Mouse (Mus musculus): ENCODE data around the gene Tia1. TPM values are rescaled to one million over a fixed set of nuclear protein-coding genes. Genes with fewer than 3 reads are reported as not detected.

Tia1 gene
- total RNA-seq, 2 experiments from 2014 or later = 107 to 116 TPM

- no peak for DNase-seq (ENCODE audit: low spot score in 2 of 2)
- intact Hi-C loops (cut with DNase I) = no loop called here
These were observed 70.7 kb downstream of the Tia1 start for GRCm38 (mm10) chr6:86474646-86475181.

- DNase-seq (ENCODE audit: low spot score in 2 of 2) = no peak
- intact Hi-C loops (cut with DNase I) = no loop called here
These were observed 71.6 kb downstream of the Tia1 start for GRCm38 (mm10) chr6:86475462-86476167.

- DNase-seq (ENCODE audit: low spot score in 2 of 2) = peak in 1 of 2 experiments; percentile 27
- intact Hi-C loops (cut with DNase I) = no loop called here
These were observed 72.9 kb downstream of the Tia1 start for GRCm38 (mm10) chr6:86476931-86477330.

- intact Hi-C loops (cut with DNase I) = no loop called here
- DNase-seq (ENCODE audit: low spot score in 2 of 2) = no peak
These were observed 75.3 kb downstream of the Tia1 start for GRCm38 (mm10) chr6:86479311-86479710.

GRCm38 (mm10) chr6:86479816-86480188 lies 75.8 kb downstream of the Tia1 start:
- intact Hi-C loops (cut with DNase I) = no loop called here
- DNase-seq (ENCODE audit: low spot score in 2 of 2) = no peak

GRCm38 (mm10) chr6:86480189-86480831 lies 76.3 kb downstream of the Tia1 start:
- intact Hi-C loops (cut with DNase I) = no loop called here
- peak in 1 of 2 experiments; percentile 34 for DNase-seq (ENCODE audit: low spot score in 2 of 2)

GRCm38 (mm10) chr6:86481871-86482270 lies 77.9 kb downstream of the Tia1 start:
- no peak for DNase-seq (ENCODE audit: low spot score in 2 of 2)
- intact Hi-C loops (cut with DNase I) = no loop called here

Other genes with a start within 250 kb of the Tia1 start
- 10 to 100 TPM; 13.8 to 22.5 TPM for gene Tgfa, start 209.0 kb upstream of the Tia1 start, total RNA-seq (2021)
- 10 to 100 TPM; 23.9 to 24.1 TPM for gene Fam136a, start 38.6 kb upstream of the Tia1 start, total RNA-seq (2021)
- 10 to 100 TPM; 58.9 to 62.2 TPM for gene Snrpg, start 32.9 kb upstream of the Tia1 start, total RNA-seq (2021)
- gene Pcyox1, start 7.1 kb upstream of the Tia1 start, total RNA-seq (2021) = 100 to 1,000 TPM in 1 of 2 experiments, 10 to 100 TPM in 1; 95.3 to 104 TPM
- gene Gm44790, start 22.4 kb downstream of the Tia1 start, total RNA-seq (2021) = not detected
- 10 to 100 TPM; 19.2 to 19.5 TPM for gene C87436, start 34.2 kb downstream of the Tia1 start, total RNA-seq (2021)
- 100 to 1,000 TPM; 183 to 189 TPM for gene Pcbp1, start 122.1 kb downstream of the Tia1 start, total RNA-seq (2021)
- gene Asprv1, start 223.9 kb downstream of the Tia1 start, total RNA-seq (2021) = 1 to 10 TPM; 1.1 to 2.3 TPM